Mouse (Mus musculus) brain, embryonic 14.5 days (tissue): ENCODE measurements at regions not wholly inside any gene's neighbourhood (a gene's known extent, or its start where the extent isn't known, plus 50 kb on each side); places are given as distances from the start of the nearest gene placed in this dataset.
"Not testable (repeated sequence)": the region's sequence is repeated elsewhere in the genome, so short reads cannot be mapped to it uniquely, and the experiment has no call there.

ENCODE experiments used
- DNase-seq: peaks from one replicate; pipeline ENCODE4 v3.0.0-alpha.2; 2011; ENCODE audit warnings: low read depth
- CTCF ChIP-seq: fragments of 200-500 bp; IDR thresholded peaks from 2 replicates; pipeline ENCODE4 v1.5.1; 2012; ENCODE audit warnings: inconsistent platforms, mild to moderate bottlenecking, moderate library complexity, borderline replicate concordance; ENCODE audit not compliant: insufficient read depth, insufficient read length; ENCODE audit errors: extremely low read depth
- POLR2A ChIP-seq: fragments of 200-500 bp; IDR thresholded peaks from 2 replicates; pipeline ENCODE4 v1.6.1; 2012; ENCODE audit warnings: mild to moderate bottlenecking, inconsistent platforms, borderline replicate concordance; ENCODE audit not compliant: poor library complexity, insufficient read depth, insufficient read length, severe bottlenecking; ENCODE audit errors: extremely low read depth

GRCm38 (mm10) chr8:35140775-35141174, 624.8 kb upstream of the Gm19410 start:
- no peak for TF ChIP-seq CTCF
- no peak for TF ChIP-seq POLR2A
- no peak for DNase-seq

- TF ChIP-seq CTCF (no peak), POLR2A (no peak)
These were observed 622.5 kb upstream of the Gm19410 start for GRCm38 (mm10) chr8:35143018-35143656.

DNA sequence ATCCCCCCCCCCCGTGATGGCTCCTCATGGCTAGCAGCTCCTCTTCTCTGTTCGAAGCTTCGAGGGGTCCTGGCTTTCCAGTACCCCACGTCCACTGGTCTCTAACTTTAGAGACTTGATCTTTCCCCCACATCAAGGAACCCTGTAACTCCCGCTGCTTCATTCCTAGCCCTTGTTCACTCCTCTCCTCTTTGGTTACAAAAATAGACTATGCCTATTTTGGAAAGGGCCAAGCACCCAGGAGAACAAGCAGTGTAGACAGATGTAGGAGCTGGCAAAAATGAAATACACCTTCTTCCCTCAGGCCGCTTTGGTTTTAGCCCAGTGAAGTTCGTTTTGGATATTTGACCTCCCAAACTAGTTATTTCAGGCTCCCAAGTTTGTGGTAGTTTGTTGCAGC, 621.9 kb upstream of the Gm19410 start:
- no peak for DNase-seq
- TF ChIP-seq CTCF (no peak), POLR2A (no peak)

More at GRCm38 (mm10) chr8:35143018-35143656, 622.5 kb upstream of the Gm19410 start:
- peak; percentile 55 for DNase-seq

GRCm38 (mm10) chr8:35144401-35144800, 621.2 kb upstream of the Gm19410 start:
- TF ChIP-seq POLR2A (no peak), CTCF (no peak)
- DNase-seq = no peak

DNA sequence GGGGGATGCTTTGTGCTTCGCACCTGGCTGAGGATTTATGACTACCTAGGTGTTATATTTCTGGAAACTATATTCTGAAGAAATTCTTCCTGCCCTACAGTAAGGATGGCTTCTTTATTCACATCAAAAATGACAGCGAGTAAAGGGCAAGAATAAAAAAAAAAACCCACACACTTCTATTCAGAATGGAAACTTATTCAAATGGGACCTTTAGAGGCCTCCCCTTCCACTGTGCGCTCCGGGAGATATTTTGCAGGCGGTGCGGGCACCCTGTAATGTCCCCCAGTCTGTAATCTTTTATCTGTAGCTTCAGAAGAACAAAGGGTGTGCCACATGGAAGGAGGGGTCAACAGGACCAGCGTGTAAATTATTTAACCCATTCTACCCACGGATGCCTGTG, 618.1 kb upstream of the Gm19410 start:
- TF ChIP-seq CTCF = no peak
- DNase-seq = no peak

- DNase-seq = no peak
- TF ChIP-seq CTCF = no peak
- TF ChIP-seq POLR2A = no peak
These were observed 617.6 kb upstream of the Gm19410 start for GRCm38 (mm10) chr8:35147967-35148366.

- no peak for TF ChIP-seq POLR2A
- TF ChIP-seq CTCF = no peak
- DNase-seq = no peak
These were observed 613.0 kb upstream of the Gm19410 start for GRCm38 (mm10) chr8:35152585-35152984.

- no peak for TF ChIP-seq POLR2A
- TF ChIP-seq CTCF = no peak
- DNase-seq = no peak
These were observed 609.3 kb upstream of the Gm19410 start for GRCm38 (mm10) chr8:35156272-35156671.

- peak; percentile 39 for DNase-seq
- no peak for TF ChIP-seq CTCF
These were observed 607.9 kb upstream of the Gm19410 start for GRCm38 (mm10) chr8:35157711-35158110.

DNA sequence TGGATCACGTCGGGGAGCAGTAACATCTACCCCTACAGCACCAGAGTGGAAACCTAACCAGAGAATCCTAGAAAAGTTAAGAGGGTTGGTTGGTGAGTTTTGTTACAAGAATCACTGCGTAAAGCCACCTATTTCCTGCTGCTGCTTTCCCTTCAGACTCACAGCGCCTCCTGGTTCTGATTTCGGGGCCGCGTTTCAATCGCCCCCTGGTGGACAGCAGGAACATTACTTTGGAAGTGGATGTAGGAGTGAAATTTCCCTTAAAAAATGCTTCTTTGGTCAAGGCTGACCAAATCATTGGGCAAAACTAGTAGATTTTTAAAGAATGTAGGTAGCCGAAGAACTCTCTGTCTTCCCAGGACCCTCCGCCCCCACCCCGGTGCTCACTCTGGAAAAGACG, 606.3 kb upstream of the Gm19410 start:
- no peak for TF ChIP-seq POLR2A
- peak; percentile 90 for TF ChIP-seq CTCF

GRCm38 (mm10) chr8:35160230-35160629, 605.4 kb upstream of the Gm19410 start:
- DNase-seq = no peak
- TF ChIP-seq CTCF = no peak
- no peak for TF ChIP-seq POLR2A

More for the DNA sequence above, 606.3 kb upstream of the Gm19410 start:
- DNase-seq = peak; percentile 85

DNA sequence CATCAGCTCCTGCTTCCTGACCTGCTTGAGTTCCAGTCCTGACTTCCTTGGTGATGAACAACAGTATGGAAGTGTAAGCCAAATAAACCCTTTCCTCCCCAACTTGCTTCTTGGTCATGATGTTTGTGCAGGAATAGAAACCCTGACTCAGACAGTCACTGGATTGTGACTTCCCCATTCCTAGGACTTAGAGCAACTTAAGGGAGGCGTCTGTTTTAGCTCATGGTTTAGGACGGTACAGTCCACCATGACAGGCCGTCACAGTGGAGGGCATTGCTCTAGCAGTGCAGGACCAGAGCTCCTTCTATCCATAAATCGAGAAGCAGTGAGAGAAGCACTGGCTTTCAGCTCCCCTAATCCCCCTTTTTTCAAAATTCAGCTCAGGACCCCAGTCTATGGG, 603.4 kb upstream of the Gm19410 start:
- DNase-seq = not testable (repeated sequence)

DNA sequence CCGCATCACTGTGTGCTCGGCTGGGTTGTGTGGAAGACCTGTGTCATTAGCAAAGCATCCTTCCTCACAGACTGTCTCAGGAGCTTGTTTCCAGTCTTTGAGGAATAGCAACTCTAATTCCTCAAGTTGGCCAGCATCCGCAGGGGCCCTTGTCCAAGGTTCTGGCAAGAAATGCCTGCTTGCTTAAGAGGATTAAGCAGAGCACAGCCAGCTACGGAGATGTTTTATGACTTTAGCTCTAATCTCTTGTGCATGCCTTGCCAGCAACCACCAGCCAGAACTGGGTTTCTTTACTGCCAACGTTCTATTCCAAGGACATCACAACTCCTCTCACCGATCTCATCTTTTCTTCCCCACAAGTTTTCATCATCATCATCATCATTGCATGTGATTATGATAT, 599.0 kb upstream of the Gm19410 start:
- TF ChIP-seq POLR2A (no peak), CTCF (no peak)
- DNase-seq = peak; percentile 31
